Mouse (Mus musculus): ENCODE data around the gene Nhsl1.
A peak's percentile ranks its signal among the peaks of the same experiment; 100 is the strongest.

The Nhsl1 gene

GRCm38 (mm10) chr10:18453380-18453779, 134.6 kb downstream of the Nhsl1 start:
- DNase-seq = peak; percentile 55 to 58

DNA sequence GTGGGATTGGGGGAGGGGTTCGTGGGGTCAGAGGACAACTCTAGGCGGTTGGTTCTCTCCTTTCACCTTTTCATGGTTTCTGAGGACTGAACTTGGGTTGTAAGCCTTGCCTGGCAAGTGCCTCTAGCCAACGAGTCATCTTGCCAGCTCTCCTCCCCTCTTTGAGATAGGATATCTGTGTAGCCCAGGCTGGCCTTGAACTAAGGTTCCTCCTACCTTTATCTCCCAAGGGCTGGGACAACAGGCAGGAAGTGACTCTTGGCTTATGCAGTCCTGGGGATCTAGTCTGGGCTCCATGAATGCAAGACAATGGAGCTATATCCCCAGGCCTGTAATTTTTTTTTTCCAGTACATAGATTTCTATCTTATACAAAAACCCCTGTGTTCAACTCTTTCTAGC, 135.4 kb downstream of the Nhsl1 start:
- DNase-seq = no peak

DNA sequence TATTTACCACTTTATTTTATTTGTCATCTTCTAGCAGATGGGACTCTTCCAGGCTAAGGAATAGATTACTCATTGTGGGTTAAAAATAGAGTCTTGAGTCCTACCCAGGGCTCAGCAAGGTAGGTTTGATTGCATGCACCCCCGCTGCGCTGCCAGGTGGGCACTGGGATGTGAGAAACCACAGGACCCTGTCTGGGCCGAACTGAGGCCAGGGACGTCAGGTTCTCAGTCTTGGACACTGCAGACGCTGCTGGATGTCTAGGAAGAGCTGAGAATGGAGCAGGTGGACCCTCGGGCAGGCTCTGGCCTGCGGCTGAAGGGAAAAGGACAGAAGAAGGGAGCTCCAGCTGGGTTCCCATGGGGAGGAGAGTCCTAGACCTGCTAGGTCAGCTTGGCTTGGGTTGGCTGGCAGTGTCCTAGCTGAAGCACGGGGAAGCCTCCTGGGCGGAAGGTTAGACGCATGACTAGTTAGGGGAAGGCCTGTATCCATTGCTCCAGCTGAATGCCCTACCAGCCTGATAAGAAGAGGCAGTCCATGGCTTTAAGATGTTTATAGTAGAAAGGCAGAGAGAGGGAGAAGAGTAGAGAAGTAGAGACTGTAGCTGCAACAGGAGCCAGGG, 136.6 kb downstream of the Nhsl1 start:
- DNase-seq = no peak

GRCm38 (mm10) chr10:18457808-18458475, 139.2 kb downstream of the Nhsl1 start:
- DNase-seq = no peak

DNA sequence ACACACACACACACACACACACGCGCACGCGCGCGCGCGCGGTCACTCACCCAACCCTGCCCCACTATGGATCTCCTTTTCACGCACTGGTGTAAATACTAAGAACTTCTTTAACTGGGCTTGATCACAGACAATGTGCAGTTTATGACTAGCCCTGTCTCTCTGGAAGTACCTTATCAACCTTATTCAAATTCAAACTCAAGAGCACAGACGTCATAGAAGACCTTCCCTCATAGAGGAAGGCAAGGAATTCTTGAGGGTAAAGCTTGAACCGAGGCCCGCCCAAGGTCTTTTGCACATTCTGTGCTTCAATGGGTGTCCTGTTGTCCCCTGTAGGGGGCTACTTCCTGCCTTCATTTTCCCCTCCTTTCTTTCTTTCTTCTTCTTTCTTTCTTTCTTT, 142.6 kb downstream of the Nhsl1 start:
- DNase-seq = no peak

DNA sequence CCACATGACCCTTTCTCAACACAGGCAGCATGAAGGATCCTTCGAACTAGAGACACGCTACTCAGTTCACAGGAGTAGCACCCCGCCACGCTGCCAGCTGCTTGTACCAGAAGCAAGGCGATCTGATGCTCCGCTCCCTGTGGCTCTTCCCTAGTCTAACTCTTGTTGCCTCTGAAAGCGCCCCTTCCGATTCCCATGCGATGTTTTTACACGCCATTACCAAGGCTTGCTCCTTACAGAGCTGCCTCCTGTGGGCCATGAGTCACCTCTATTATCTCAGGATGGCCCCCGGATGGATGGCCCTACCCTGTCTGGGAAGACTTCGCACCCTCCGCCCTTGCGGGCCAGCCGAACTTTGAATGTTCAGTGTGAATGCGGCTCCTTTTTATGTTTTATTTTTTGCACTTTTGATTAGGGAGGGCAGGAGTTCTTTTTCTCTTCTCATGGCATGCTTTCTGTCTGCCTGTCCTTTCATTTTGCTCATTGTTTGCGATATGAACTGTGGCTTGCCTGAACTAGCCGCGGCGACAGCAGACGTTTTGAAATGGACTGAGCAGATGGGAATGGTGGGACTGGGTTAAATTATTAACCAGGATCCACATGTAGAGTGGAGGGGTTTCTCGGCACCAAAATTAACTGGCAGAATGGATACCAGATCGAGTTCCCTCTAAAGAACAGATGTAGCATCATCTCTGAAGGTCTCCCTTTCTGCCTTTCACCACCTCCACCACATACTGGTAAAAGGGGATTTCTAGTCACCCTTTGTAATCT, 144.5 kb downstream of the Nhsl1 start:
- no peak for DNase-seq

GRCm38 (mm10) chr10:18468396-18468795, 149.6 kb downstream of the Nhsl1 start:
- DNase-seq = no peak

DNA sequence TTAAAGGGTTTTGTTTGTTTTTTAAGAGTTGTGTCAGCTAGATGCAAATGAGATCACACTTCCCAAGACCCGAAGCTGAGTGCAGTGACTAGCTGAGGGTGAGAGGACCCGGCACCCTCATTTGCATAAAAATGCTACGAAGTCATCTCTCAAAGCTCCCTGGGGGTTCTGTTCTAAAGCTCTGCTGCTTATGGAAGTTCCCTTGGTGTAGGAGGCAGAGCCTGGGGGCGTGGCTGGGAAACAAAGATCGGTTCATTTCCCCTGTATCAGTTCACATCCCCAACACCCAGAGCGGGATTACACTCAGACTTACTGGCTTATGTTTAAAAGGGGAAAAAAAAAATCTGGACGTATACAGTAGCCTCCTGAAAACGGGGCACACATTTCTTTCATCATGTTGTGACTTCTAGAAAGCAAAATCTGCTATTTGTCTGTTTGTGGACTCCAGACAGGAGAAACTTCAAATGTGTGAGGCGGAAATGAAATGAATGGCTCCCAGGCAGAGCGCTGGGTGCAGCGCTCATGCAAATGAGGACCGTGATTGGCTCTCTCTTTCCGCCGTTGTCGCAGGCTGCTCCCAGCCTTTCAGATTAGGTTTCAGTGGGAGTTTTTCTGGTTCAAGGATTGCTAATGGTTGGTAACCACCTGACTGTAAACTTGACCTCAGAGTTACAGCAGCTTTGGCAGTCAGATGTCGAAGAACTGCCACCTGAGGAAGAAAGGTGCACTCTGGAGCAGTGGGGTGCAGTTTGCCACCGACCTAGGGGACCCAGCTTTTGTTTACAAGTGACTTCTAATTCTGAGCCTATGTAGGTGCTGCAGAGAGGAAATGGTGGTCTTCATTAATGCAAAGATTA, 150.7 kb downstream of the Nhsl1 start:
- peak; percentile 60 to 71 for DNase-seq

- DNase-seq = no peak
Measured at GRCm38 (mm10) chr10:18470351-18471060, 151.7 kb downstream of the Nhsl1 start.

DNA sequence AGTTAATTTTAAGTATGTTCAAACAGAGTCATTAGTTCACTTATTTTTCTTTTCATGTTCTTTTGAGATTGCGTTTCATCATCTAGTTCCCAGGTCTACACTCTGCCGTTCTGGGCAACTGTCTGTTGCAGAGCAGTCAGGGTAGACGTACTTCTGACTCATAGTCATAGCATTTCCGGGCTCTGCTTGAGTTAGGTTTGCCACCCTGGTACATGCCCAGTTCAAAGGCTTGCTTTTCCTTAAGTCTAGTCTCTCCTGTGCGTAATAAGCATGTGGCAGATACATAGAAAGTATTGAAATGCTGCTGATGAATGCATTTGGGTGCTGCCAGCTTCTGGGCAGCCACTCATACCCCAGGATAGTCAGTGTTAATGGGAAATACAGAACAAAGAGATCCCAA, 152.9 kb downstream of the Nhsl1 start:
- DNase-seq = no peak

DNA sequence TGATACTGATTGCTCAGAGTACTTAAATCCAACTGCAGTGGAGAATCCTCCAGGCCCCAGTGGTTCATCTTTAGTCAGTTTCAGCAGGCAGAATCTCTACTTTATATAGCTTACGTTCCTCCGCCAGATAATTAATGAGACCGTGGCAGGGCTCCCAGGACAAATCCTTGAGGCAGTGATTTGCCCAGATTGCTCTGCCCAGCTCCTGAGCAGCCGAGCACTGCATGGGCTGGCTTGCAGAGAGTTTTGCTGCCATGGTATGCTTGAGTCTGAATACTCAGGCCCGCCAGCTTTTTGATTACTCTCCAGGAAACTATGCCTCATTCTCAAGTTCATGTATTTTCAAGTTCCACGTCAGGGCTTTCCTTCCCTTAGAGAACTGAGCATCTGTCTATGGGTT, 156.3 kb downstream of the Nhsl1 start:
- no peak for DNase-seq

- no peak for DNase-seq
Measured at GRCm38 (mm10) chr10:18478294-18478693, 159.5 kb downstream of the Nhsl1 start.

DNA sequence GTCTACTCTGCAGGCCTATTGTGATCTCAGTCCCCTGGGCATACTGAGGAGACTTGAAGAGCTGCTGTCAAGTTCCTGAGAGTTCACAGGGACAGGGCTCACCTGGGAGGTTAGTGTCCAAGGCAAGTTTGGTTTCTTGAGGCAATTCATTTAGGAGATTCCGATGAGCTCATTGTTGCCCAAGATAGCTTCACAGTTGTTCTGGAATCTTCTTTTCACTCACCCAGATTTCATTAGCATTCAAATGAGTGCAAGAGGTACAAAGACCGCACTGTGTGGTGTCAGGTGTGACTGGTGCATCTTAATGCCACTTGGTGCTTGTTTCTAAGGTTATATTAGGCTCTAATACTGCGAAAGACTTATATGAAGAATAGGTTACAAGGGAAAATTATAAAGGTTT, 160.5 kb downstream of the Nhsl1 start:
- DNase-seq = no peak

DNA sequence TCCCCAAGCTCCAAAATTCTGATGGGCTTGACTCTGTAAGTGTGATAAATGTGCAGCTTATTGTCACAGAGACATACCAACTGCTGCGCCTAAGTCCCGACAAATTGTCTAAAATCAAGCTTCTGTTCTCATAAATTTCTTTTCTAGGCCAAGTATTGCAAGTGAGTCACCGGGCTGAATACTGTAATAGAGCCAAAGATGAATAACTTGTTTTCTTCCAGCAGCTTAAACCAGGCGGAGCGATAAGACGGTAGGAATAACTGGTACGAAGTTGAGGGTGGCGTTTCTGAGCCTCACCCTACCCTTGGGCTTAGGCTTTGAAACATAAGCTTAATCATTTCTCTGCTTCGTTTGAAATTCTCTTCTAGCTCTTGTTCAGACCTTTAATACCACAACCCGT, 162.1 kb downstream of the Nhsl1 start:
- no peak for DNase-seq

DNA sequence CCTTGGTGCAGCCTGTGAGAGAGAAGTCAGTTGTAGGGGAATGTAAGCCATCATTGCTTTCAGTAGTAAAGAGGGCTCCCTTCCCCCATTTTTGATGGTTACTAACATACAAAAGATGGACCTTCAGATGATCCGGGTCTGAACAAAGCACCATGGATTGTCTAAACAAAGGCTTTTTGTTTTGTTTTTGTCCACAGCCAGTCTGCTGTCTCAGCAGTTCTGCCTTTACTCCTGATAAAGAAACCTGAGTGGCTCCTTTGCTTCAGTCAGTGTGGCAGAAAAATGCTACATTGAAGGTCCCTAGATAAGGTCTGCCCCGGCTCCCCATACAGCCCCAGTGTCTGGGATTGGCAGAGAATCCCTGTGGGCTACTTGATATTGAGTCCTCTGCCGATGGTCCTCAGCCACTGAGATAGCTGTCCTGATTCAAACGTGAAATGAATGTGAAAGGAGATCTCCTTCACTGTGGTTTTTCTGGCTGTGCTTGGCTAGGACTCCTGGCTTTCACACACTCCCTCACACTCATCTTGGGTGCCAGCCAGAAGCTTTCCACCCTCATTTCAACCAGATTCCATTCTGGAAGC, 163.9 kb downstream of the Nhsl1 start:
- DNase-seq = no peak

DNA sequence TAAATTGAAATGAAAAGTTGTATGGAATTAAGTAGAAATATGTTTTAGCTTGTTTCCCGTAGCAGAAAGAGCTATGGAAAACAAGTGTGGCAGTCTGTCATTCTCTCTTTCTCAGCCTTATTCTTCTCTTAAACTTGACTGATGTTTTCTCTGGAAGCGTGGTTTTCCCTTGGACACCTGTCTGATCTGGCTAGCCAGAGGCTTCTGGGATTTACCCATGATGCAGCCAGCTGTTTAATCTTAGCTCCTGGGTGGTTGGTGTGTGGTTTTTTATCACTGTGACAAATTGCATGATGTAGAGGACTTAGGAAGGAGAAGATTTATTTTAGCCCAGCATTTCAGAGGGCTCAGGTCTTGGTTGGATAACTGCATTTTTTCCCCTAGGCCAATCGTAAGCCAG, 164.9 kb downstream of the Nhsl1 start:
- DNase-seq = no peak

GRCm38 (mm10) chr10:18484731-18485130, 165.9 kb downstream of the Nhsl1 start:
- no peak for DNase-seq

DNA sequence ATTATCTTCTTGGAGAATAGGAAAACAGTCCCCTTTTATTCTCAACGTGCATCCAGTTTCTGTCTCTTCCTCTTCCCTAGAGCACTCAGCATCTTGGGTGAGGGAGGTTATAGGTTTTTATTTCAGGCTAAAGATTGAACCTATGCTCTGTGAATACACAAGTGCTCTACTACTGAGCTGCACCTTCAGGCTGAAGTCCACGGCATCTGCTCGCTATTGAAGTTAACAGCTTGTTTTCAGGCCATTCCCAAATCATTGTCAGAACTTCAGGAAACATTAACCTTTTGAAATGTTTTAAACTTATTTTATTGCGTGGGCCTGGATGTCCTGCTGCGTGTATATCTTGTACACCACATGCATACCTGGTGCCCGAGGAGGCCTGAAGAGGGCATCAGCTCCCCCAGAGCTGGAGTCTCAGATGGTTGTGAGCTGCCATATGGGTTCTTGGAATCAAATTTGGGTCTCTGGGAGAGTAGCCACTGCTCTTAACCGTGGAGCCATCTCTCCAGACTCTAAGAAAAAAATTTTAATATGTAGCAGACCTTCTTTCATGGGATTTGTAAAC, 169.5 kb downstream of the Nhsl1 start:
- no peak for DNase-seq

GRCm38 (mm10) chr10:18489936-18490335, 171.2 kb downstream of the Nhsl1 start:
- DNase-seq = no peak

DNA sequence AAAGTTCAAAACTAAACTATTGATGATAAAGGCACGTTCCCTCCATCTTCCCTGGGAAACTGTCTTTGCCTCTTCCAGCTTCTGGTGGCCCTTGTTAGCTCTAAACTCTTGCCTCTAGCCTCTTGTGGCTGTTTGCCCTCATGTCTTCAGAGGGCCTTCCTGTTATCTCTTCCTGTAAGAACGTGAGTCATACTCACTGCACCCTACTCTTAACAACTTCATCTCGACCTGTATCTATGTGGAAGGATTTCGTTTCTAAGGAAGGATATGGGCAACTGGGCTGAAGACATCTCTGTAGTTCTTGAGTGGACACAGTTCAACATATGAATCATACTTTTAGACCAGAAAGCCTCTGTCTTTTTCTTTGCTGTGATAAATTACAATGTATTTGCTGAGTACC, 173.2 kb downstream of the Nhsl1 start:
- no peak for DNase-seq

- DNase-seq = no peak
Measured at GRCm38 (mm10) chr10:18493010-18493894, 174.5 kb downstream of the Nhsl1 start.

All from B cell, adult 2 months (primary cell).